Comparison of ENCODE assay signal across 17 mouse cellular contexts in genomic region chr15:3954971-3955370, GRCm38 (mm10). TPM values are rescaled to one million over a fixed set of nuclear protein-coding genes. Genes with fewer than 3 reads are reported as not detected.
DNase-seq lines count a peak whose midpoint lies in the region; ATAC-seq and TF ChIP-seq lines count a peak whose summit lies in the region.
"Had no signal": no experiment of that assay in that cellular context is flagged by ENCODE, and none has a peak within 500 bp of the region (broad histone marks: within the 10 kb centered on the region; RNA-seq: fewer than 3 reads in every experiment).

No protein-coding gene starts in this region.

- no peak for ATAC-seq in CD4-positive, CD25-positive, alpha-beta regulatory T cell, adult 4 months

- H3K27ac ChIP-seq in layer of hippocampus, adult 2 months: peak overlapping the region; percentile 64
- H3K27ac ChIP-seq: limb, embryonic 12.5 days; liver, embryonic 15.5 days; neural tube, embryonic 13.5 days; stomach, embryonic 15.5 days had no signal

- H3K4me3 ChIP-seq in layer of hippocampus, adult 2 months: no peak overlapping the region
- H3K4me3 ChIP-seq: erythroblast, embryonic 14.5 days; heart, embryonic 12.5 days; limb, embryonic 12.5 days; liver, embryonic 15.5 days; neural tube, embryonic 13.5 days; stomach, embryonic 15.5 days had no signal

- TF ChIP-seq CTCF in layer of hippocampus, adult 2 months (conservative IDR thresholded peaks at IDR 0.05): no peak

- DNase-seq in layer of hippocampus, adult 2 months (ENCODE audit: low spot score in 2 of 2): peak in 1 of 2 experiments; percentile 34
- no peak for DNase-seq in layer of hippocampus, postnatal 10 days (ENCODE audit: low spot score in 2 of 2)
- DNase-seq in right cerebral cortex, adult 18-20 months: peak; percentile 31
- no peak for DNase-seq in right cerebral cortex, postnatal 10 days (ENCODE audit: low spot score in 2 of 2)
- DNase-seq in brain, adult 2 months (ENCODE audit: low read depth, low spot score): peak; percentile 30
- no peak for DNase-seq in testis, postnatal 10 days (ENCODE audit: low spot score)
- no peak for DNase-seq in heart, adult 18-20 months
- DNase-seq: cerebellum, postnatal 14 days; gastrocnemius, postnatal 36 days; heart, postnatal 4 days had no signal

RNA-seq across cellular contexts. Expression of gene Fbxo4, which starts 24.4 kb away (rescaled TPM):
- 1 to 10 TPM; 9.0 to 9.6 TPM for total RNA-seq in layer of hippocampus, adult 2 months (2021)
- total RNA-seq in layer of hippocampus, postnatal 10 days (2021): 10 to 100 TPM in 1 of 2 experiments, 1 to 10 TPM in 1; 8.0 to 10.6 TPM
- 1 to 10 TPM; 2.4 to 8.0 TPM for polyA plus RNA-seq in CD4-positive, CD25-positive, alpha-beta regulatory T cell, adult 4 months (2017; shearing (Covaris generic))
- total RNA-seq in heart, adult 18-20 months (2021): 1 to 10 TPM; 7.0 to 7.8 TPM

RNA-seq across cellular contexts. Expression of gene AW549877, which starts 40.6 kb away (rescaled TPM):
- 10 to 100 TPM; 44.3 to 44.7 TPM for total RNA-seq in layer of hippocampus, adult 2 months (2021)
- total RNA-seq in layer of hippocampus, postnatal 10 days (2021): 10 to 100 TPM; 41.9 to 43.4 TPM
- polyA plus RNA-seq in CD4-positive, CD25-positive, alpha-beta regulatory T cell, adult 4 months (2017; shearing (Covaris generic)): 10 to 100 TPM; 33.3 to 34.5 TPM
- 10 to 100 TPM; 15.8 to 21.3 TPM for total RNA-seq in heart, adult 18-20 months (2021)

Comparison
In these comparisons a context has a peak if more than half of its experiments do, and no peak if none do; other contexts are left out.
1. DNase-seq: peak in right cerebral cortex, adult 18-20 months (single experiment) and brain, adult 2 months (single experiment); none in layer of hippocampus, postnatal 10 days (0 of 2), right cerebral cortex, postnatal 10 days (0 of 2), testis, postnatal 10 days (single experiment) and heart, adult 18-20 months (0 of 2).